Mouse (Mus musculus) hematopoietic stem cell, adult 5-6 weeks (primary cell): ENCODE data around the gene Kat2a. TPM values are rescaled to one million over a fixed set of nuclear protein-coding genes. Genes with fewer than 3 reads are reported as not detected.

ENCODE experiments used
- ATAC-seq, 2 experiments: fragments of 125-278 bp in 1 of 2; replicated peaks in 1 of 2; 2 replicates each; pipeline ENCODE4 v1.8.0; 2016 to 2017; ENCODE audit warnings: inconsistent platforms in 2 of 2, mild to moderate bottlenecking in 2 of 2, moderate number of reproducible peaks in 2 of 2, low read depth in 1 of 2, moderate TSS enrichment in 1 of 2; ENCODE audit not compliant: low FRiP score in 2 of 2, poor library complexity in 2 of 2, severe bottlenecking in 2 of 2, insufficient read depth in 1 of 2, low TSS enrichment in 1 of 2
- total RNA-seq: library from RNA; stranded (forward); fragments of 172-1452, 232-1000 nt; gene quantifications from 2 replicates; pipeline ENCODE4 v1.2.3, GENCODE M21; 2017

Kat2a gene
- total RNA-seq, 1 experiment from 2014 or later = 26.1 TPM

DNA sequence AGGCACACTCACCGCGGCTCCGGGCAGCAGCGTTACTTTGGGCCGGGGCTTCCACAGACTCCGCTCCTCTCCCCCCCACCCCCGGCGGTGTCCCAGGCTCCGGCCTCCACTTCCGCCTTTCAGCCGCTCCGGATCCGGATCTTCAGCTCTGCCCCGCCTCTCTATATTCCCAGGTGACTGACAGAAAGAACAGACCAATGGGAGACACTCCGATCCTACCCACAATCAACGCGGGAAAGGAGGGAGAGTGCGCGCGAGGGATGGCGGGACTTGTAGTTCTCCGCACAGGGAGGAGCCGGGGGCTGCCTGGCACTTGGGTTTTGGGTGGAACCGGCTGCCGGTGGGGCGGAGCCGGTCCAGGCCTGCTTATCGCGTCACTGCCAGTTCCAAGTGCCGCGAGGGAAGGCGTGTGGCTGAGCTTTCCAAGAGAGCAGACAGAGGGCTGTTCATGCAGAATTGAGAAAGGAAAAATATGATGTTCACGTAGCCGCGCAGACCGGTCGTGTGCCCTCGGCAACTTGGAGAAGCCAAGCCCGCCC is 25.9 kb upstream of the Kat2a start, which contains the start of gene Rab5c:
Gene Rab5c, minus strand, starts transcription at position 150 of the 539 bp plus-strand sequence.
- ATAC-seq = peak; percentile 96 to 99

GRCm38 (mm10) chr11:100737105-100737733 is 25.0 kb upstream of the Kat2a start:
- no peak for ATAC-seq

DNA sequence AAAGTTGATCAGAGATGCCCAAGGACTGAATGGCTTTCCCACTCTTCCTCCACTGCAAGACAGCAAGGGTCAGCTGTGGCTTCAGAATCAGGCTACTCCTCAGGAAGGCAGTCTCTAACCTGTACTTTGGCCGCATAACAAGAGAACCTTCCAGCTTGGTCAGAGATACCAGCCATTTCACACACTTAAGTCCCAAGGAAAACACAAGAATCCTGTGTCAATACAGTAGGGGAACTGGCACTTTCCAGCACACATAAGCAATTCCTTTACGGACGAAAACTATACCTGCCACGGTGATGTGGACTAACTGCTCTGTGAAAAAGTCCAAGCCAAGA is 24.4 kb upstream of the Kat2a start:
- ATAC-seq = no peak

DNA sequence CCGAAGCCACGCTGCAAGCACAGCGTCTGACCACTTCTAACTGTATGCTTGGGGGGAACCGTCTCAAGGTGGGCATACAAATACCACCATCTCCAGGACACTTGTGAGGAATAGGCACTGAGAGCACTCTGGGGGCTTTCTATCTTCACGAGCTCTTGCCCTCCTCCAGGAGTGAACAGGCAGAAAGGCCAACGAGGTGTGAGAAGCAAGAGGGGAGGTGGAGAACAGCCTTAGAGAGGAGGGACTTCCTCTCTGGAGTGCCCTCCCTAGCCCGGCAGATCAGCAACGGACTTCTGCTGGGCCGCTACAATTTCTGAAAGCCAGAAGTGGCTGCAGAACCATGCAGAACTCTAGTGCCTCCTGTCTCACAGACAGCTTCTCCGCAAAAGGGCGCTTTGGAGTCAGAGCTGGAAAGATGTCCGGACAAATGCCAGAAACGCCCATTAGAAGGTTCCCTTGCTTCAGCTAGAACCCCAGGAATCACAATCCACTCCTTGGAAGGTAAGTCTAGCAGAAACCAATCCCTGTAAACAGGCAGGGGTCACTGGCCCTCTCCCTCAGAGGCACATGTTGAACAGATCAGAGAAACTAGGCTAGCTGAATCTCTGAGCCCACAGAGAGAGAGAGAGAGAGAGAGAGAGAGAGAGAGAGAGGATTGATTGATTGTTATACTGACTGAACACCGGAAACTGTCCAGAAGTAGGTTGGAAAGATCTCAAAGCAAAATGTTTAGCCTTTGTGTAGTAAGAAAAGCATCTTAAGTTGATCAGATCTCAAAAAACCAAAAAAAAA is 23.9 kb upstream of the Kat2a start:
- no peak for ATAC-seq

DNA sequence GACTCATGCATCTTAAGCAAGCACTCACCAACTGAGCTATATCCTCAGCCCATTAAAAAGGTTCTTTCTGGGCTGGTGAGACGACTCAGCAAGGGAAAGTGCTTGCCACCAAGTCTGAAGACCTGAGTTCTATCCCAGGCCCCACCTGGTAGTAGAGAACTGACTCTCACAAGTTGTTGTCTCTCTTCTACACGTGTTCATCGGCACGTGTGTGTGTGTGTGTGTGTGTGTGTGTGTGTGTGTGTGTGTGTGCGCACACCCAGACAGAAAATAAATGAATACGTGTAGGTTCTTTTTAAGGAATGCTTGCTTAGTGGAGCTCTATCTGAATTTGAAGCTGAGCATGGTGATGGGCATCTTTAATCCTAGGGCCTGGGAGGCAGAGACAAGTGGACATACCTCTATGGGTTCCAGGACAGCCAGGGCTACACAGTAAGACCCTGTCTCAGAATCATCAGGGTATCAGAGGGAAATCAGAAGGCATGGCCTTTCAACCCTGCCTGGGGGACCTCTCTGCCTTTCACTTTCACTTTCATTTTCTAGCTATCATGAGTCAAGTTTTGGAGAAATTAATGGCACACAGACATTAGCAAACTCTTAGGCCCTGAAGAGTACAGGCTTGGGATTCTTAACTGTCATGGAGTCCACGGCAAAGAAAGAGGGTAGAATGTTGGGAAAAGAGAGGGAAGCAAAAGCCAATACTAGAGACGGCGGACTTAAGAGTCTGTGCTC is 23.0 kb upstream of the Kat2a start:
- no peak for ATAC-seq

DNA sequence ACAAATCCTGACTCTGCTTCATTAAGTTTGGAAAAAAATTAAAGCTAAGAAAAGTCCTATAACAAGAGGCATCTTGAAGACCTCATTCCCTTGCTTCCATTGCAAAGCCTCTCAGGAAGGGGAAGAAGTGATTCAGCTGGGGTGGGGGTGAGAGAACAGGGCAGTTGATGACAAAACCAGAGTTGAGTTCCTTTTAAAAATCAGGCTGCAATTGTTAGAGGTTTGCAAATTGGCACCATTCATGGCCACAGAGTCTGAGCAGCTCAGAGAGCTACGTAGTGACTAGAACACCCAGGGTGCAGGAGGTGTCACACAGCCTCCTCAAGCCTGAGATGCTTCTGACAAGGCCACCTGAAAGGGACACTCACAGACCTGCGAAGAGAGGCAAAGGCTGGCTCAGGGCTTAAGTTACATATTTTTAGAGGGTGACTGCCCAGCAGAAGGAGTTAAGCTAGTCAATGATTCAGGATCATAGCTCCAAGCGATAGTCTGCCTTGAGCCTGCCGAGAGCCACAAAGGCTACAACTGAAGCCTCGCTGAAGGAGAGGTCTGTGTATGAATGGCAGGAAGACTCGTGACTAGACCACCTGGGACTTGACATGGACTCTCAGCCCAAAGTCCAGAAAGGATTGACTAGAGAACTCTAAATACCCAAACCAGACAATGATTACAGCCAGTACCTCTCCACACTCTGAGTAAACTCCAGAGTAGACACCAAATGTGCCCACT is 18.4 kb upstream of the Kat2a start:
- no peak for ATAC-seq

DNA sequence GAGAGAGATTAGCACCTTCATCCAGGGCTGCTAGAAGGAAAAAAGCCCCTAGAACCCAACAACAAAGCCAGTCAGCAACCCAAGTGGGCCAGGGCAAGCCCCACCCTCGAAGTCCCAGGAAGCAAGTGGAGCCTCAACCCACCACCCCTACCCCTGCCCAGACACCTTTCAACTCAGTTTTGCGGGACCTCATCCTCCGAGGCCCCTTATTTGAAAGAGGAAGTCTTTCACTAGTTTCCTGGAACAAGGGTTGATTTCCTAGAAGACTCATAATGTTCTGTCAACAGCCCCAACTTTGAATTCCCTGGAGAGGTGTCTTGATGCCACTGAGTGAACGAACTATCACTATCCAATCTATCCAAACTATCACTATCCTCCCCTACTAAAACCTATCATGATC is 17.7 kb upstream of the Kat2a start:
- ATAC-seq = no peak

- ATAC-seq = no peak
Observed at GRCm38 (mm10) chr11:100728601-100729000, 16.3 kb upstream of the Kat2a start.

DNA sequence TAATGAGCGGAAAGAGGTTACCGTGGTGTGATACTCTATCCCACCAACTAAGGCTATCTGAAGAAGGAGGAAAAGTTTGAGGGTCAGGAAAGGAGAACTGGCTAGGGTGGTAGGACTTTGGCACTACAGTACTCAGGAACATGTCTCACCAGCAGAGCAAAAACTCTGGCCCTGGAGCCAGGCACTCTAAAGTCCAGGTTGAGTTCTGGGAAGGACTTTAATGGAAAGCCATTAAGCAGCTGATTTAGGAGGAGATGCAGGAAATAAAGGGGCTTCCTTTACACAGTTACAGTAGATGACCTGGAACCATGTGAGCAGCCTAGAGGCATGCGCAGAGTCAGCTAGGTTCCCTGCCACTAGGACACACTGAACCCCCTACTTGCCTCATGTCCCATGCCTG is 14.9 kb upstream of the Kat2a start:
- ATAC-seq = no peak

DNA sequence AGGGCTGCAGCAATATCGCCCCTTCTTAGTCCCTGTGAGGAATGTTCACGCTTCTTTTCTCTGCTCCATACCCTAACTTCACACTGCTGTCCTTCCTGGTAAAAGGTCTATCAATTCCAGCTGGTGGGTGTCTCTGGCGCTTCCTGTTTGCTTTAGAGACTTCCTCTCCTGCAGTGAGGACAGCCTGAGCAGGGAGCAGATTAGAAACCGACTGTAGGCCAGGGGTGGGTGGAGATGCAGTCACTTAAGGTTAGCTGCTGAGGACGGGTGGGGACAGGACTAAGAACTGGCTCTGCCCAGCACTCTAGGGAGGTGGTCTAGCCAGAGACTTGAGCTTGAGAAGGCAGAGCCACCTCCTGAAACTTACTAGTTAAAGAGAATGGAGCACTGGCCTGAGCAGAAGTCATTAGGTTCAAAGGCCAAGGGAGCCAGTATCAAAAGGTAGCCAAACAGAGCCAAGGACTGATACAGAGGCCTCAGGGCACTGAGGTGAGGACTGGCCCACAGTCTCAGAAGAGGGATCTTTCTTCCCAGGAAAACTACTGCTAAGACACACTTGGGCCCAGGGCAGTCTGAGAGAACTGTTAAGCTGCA is 12.8 kb upstream of the Kat2a start:
- ATAC-seq = 0 out of 4 replicates have a peak, but pooled peaks of 1 of the 2 experiments have one; percentile 5

GRCm38 (mm10) chr11:100722493-100723028 is 10.3 kb upstream of the Kat2a start:
- ATAC-seq = 0 out of 4 replicates have a peak, but pooled peaks of 1 of the 2 experiments have one; percentile 15

DNA sequence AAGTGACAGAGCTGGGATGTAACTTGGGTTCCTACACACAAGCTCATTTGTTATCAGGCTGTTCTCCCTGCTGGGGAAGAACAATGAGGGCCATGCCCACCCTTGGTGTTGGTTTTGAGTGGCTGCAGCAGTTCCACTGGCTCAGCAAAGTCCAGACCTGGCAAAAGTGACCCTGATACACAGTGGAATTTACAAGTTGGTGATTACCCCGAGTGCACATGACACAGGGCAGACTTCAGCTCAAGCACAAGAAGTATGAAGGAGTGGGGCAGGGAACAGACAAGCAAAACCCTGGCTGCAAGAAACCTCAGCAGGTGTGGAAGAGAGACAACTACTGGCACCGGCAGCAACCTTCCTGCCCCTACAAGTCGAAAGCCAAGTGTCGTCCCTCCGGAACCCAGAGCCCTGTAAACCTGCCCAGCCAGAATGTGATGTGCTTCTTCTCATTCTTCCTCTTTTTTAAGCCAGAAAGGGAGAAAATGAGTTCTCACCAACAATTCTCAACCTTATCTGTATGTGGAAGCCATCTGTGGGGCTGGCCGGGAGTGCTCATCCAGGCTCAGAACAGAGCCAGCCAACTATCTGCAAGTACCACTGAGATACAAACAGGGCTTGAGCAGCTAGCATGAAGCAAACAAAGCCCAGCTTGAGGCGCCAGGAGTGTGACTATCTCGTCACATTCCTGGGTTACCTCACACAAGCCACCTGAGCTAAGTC is 9.7 kb upstream of the Kat2a start:
- ATAC-seq = peak in 1 of 2 experiments; percentile 54; a peak in 2 of 4 replicates

- no peak; a peak in 1 of 4 replicates for ATAC-seq
Observed at GRCm38 (mm10) chr11:100721254-100721653, 9.0 kb upstream of the Kat2a start.

DNA sequence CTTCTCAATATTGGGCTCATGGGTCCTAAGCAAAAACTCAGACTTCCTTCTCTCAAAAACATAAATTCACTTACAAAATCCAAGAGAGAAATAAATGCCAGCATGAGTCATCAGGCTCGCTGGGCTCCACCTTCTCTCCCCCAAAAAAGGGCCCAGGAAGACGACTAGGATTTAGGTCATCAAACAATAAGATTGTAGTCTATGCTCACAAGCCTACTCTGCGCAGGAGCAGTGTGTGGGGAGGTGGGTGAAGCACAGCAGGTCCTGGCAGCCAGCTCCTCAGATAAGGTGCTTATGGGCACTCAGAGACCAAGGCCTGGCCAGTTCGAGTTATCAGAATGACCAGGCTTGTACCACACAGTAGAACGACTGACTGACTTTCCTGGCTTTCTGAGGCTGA is 8.1 kb upstream of the Kat2a start:
- ATAC-seq = no peak

GRCm38 (mm10) chr11:100719893-100720292 is 7.6 kb upstream of the Kat2a start:
- no peak for ATAC-seq

GRCm38 (mm10) chr11:100719312-100719711 is 7.0 kb upstream of the Kat2a start:
- no peak for ATAC-seq
